Mouse (Mus musculus): ENCODE measurements around the gene Mtg2. TPM values are rescaled to one million over a fixed set of nuclear protein-coding genes. Genes with fewer than 3 reads are reported as not detected.

Mtg2 gene
- polyA plus RNA-seq, 1 experiment: 28.8 TPM

DNA sequence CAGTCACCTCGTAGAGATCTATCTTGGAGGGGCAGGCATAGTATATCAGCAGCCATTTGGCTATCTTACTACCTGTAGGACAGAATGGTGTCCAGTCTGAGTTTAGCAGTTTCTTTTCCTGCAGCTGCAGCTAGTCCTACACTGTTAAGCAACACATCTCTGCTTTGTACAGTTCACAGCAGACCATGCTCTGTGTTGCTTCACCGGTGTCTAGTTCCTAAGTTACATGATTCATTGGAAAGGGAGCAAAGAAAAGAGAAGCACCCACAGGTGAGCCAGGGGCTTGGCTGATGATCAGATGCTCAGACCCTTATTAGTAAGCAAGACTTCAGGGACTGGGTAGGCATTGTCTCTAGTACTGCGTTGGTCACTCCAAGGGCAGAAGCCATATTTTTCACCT is 63.5 kb downstream of the Mtg2 start:
- DNase-seq (ENCODE audit: extremely low spot score in 1 of 2, low spot score in 1 of 2): no peak

DNA sequence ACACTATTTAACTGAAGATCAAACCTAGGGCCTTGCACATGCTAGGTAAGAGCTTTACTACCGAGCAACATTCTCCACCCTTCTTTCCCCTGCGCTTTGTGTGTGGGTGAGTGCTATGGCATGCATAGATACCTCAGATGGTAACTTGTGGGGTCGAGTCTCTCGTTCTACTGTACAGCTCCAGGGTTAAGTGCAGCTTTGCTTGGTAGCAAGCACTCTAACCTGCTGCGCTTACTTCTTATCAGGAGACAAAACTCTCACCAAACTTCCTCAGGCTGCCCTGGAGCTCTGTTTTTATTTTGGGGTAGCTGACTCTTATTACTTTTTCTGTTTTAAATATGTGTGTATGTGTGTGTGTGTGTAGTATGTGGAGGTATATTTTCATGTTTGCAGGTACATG is 65.0 kb downstream of the Mtg2 start:
- DNase-seq (ENCODE audit: extremely low spot score in 1 of 2, low spot score in 1 of 2): no peak

Other genes with a start within 250 kb of the Mtg2 start
- gene Taf4, start 93.9 kb upstream of the Mtg2 start, polyA plus RNA-seq (2012; rRNA removed): 14.1 and 15.1 TPM in 2 replicates
- 85.2 and 88.4 TPM in 2 replicates for gene Lsm14b, start 45.6 kb upstream of the Mtg2 start, polyA plus RNA-seq (2012; rRNA removed)
- gene Psma7, start 28.2 kb upstream of the Mtg2 start, polyA plus RNA-seq (2012; rRNA removed): 200 and 230 TPM in 2 replicates
- 35.2 and 35.5 TPM in 2 replicates for gene Ss18l1, start 28.1 kb upstream of the Mtg2 start, polyA plus RNA-seq (2012; rRNA removed)
- 95.6 and 98.2 TPM in 2 replicates for gene Hrh3, start 33.9 kb downstream of the Mtg2 start, polyA plus RNA-seq (2012; rRNA removed)
- 48.7 and 51.3 TPM in 2 replicates for gene Osbpl2, start 48.7 kb downstream of the Mtg2 start, polyA plus RNA-seq (2012; rRNA removed)
- gene Adrm1, start 100.9 kb downstream of the Mtg2 start, polyA plus RNA-seq (2012; rRNA removed): 94.8 and 102 TPM in 2 replicates
- 15.9 TPM in 2 replicates for gene Lama5, start 155.3 kb downstream of the Mtg2 start, polyA plus RNA-seq (2012; rRNA removed)
- gene Rps21, start 186.8 kb downstream of the Mtg2 start, polyA plus RNA-seq (2012; rRNA removed): 1,869 and 1,955 TPM in 2 replicates
- 31.1 and 33.3 TPM in 2 replicates for gene Cables2, start 202.9 kb downstream of the Mtg2 start, polyA plus RNA-seq (2012; rRNA removed)
- 0.04 TPM in 1 of 2 replicates, not detected in the other for gene Rbbp8nl, start 219.3 kb downstream of the Mtg2 start, polyA plus RNA-seq (2012; rRNA removed)

Data from frontal cortex, adult 2 months (tissue).